Mouse (Mus musculus): ENCODE results near the gene Plekha1. TPM values are rescaled to one million over a fixed set of nuclear protein-coding genes. Genes with fewer than 3 reads are reported as not detected.
A peak's percentile ranks its signal among the peaks of the same experiment; 100 is the strongest.

The Plekha1 gene
- polyA plus RNA-seq, 1 experiment from 2014 or later = 60.4 TPM

DNA sequence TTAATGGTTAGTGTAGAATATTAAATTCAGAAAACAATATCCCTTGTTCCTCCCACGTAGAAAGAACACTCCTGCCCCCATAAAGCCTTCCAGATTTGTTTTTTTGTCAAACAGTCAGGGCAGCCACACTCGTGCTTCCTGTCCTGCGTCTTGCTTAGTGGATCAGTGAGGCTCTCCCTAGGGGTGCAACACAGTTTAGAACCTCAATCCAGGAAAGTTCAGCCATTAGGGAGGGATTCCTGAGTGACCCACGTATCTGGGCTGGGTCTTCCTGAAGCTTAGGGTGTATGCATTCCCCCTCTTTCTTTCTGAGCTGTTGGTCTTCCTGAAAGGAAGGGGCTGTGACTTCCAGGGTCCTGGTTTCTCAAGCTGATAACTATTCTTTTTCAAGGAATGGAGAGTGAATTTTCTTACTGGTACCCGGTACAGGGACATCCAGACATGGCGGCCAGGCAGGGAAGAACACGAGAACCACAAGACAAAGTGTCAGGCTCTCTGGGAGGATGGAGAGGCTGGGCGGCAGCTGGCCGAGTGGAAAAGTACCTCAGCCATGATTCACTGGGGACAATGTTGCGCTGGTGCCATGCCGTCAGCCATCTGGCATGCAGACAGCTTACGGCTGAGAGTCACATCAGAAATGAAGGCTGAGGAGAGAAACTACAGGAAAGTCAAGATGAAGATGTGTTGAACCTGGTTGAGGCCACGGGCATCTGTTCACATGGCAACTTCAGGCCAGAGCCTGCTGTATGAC, 57.6 kb downstream of the Plekha1 start:
- Histone ChIP-seq H3K36me3 (ENCODE audit: control insufficient read depth, insufficient read depth, low read length) (no peaks in the 10 kb centered on the region), H3K4me2 (ENCODE audit: low read length) (no peak overlapping the region), H3K9ac (ENCODE audit: low read depth, low read length) (no peak overlapping the region), H3K9me3 (ENCODE audit: control insufficient read depth, low read length) (no peaks in the 10 kb centered on the region), H3K27me3 (replicated peaks; ENCODE audit: control insufficient read depth, insufficient read depth, low read length) (no peaks in the 10 kb centered on the region), H3K27ac (ENCODE audit: low read depth, low read length) (no peak overlapping the region), H3K4me3 (ENCODE audit: low read length) (no peak overlapping the region), H3K4me1 (ENCODE audit: control insufficient read depth, insufficient read depth, low read depth, low read length) (no peaks in the 10 kb centered on the region)
- ATAC-seq = peak; percentile 37; the same call in 1 of the 2 replicates
- 59% methylated on average over 13 of the region's 13 CpGs for WGBS

DNA sequence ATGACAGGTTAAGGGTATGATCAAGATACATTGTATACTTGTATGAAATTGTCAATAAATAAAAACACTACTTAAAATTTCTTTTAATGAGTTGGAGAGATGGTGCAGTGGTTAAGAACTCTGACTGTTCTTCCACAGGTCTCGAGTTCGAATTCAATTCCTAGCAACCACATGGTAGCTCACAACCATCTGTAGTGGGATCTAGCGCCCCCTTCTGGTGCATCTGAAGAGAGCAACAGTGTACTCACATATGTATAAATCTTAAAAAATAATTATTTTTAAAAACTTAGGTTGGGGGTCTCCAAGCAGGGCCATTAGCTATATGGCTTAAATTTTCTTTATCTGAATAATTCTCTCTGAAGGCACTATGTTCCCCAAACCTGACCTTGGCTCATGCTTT, 64.8 kb downstream of the Plekha1 start:
- H3K27me3 ChIP-seq (replicated peaks; ENCODE audit: control insufficient read depth, insufficient read depth, low read length) = peaks cover 23% of the 10 kb centered on the region
- no peak overlapping the region for H3K4me3 ChIP-seq (ENCODE audit: low read length)
- H3K27ac ChIP-seq (ENCODE audit: low read depth, low read length) = no peak overlapping the region
- H3K4me1 ChIP-seq (ENCODE audit: control insufficient read depth, insufficient read depth, low read depth, low read length) = peaks cover 2% of the 10 kb centered on the region
- H3K36me3 ChIP-seq (ENCODE audit: control insufficient read depth, insufficient read depth, low read length) = no peaks in the 10 kb centered on the region
- no peak overlapping the region for H3K4me2 ChIP-seq (ENCODE audit: low read length)
- ATAC-seq = no peak
- 73% methylated on average over 3 of the region's 3 CpGs for whole genome bisulfite sequencing
- no peak overlapping the region for H3K9ac ChIP-seq (ENCODE audit: low read depth, low read length)
- no peaks in the 10 kb centered on the region for H3K9me3 ChIP-seq (ENCODE audit: control insufficient read depth, low read length)

DNA sequence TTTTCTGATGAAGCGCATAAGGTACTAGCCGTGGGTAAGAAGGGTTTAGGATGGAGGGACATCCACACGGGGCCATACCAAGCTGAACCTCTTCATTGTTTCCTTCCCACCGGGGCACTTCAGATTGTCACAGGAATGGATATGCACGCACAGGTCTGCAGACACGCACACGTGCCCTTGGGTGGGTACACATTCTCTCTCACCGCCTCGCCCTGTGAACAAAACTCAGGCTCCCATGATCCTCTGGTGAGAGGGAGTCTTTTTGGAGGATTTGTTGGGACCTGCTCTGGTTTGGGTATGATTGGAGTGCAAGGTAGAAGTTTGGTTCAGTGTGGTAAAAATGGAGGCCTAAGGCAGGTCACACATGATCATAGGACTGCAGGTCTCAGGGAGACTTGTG, 67.4 kb downstream of the Plekha1 start:
- Histone ChIP-seq H3K9ac (ENCODE audit: low read depth, low read length) (no peak overlapping the region), H3K27me3 (replicated peaks; ENCODE audit: control insufficient read depth, insufficient read depth, low read length) (peaks cover 37% of the 10 kb centered on the region), H3K36me3 (ENCODE audit: control insufficient read depth, insufficient read depth, low read length) (no peaks in the 10 kb centered on the region), H3K9me3 (ENCODE audit: control insufficient read depth, low read length) (no peaks in the 10 kb centered on the region), H3K4me1 (ENCODE audit: control insufficient read depth, insufficient read depth, low read depth, low read length) (peaks cover 19% of the 10 kb centered on the region), H3K27ac (ENCODE audit: low read depth, low read length) (no peak overlapping the region), H3K4me2 (ENCODE audit: low read length) (no peak overlapping the region), H3K4me3 (ENCODE audit: low read length) (no peak overlapping the region)
- WGBS = 91% methylated on average over 9 of the region's 9 CpGs
- ATAC-seq = no peak

DNA sequence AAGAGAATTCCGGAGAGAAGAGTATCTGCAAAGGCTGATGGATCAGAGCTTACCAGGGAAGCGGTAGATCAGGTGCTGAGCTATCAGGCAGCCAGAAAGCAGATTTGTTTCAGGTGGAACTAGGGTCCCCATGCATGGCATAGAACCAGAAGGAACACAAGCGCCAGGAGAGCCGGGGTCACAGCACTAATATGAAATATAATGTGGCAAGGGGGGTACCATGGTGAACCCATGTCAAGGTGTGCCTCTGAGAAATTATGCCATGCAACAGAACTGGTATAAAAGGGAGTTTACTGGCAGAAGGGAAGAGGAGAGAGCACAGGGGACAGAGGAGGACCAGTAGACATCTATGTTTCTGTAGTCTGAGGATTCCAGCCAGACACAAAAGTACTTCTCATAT, 69.1 kb downstream of the Plekha1 start:
- no peak overlapping the region for H3K4me2 ChIP-seq (ENCODE audit: low read length)
- H3K27me3 ChIP-seq (replicated peaks; ENCODE audit: control insufficient read depth, insufficient read depth, low read length) = peaks cover 47% of the 10 kb centered on the region
- H3K4me3 ChIP-seq (ENCODE audit: low read length) = no peak overlapping the region
- no peak for ATAC-seq
- H3K4me1 ChIP-seq (ENCODE audit: control insufficient read depth, insufficient read depth, low read depth, low read length) = peaks cover 19% of the 10 kb centered on the region
- H3K9me3 ChIP-seq (ENCODE audit: control insufficient read depth, low read length) = no peaks in the 10 kb centered on the region
- H3K9ac ChIP-seq (ENCODE audit: low read depth, low read length) = no peak overlapping the region
- WGBS = 81% methylated on average over 4 of the region's 4 CpGs
- H3K36me3 ChIP-seq (ENCODE audit: control insufficient read depth, insufficient read depth, low read length) = no peaks in the 10 kb centered on the region
- no peak overlapping the region for H3K27ac ChIP-seq (ENCODE audit: low read depth, low read length)

DNA sequence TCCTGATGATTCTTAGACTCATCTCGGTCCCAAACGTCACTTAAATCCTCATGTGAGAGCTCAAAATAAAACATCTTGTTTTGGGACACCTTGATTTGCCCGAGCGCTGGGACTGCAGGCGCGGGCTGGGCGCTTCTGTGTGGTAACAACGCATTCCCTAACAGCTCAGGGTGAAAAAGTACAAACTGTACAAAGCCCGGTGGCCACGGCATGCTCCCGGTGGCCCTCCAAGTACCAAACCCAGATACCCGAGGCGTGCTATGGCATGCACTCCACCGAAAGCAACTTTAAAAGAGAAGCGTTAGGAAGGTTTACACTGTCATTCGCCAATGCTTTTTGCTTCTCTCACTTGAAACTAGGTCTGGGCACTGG, 69.9 kb downstream of the Plekha1 start:
- Histone ChIP-seq H3K36me3 (ENCODE audit: control insufficient read depth, insufficient read depth, low read length) (no peaks in the 10 kb centered on the region), H3K9me3 (ENCODE audit: control insufficient read depth, low read length) (no peaks in the 10 kb centered on the region), H3K4me2 (ENCODE audit: low read length) (peak overlapping the region; percentile 78), H3K9ac (ENCODE audit: low read depth, low read length) (peak overlapping the region; percentile 54; the same call in 1 of the 2 replicates), H3K4me1 (ENCODE audit: control insufficient read depth, insufficient read depth, low read depth, low read length) (peaks cover 19% of the 10 kb centered on the region), H3K27me3 (replicated peaks; ENCODE audit: control insufficient read depth, insufficient read depth, low read length) (peaks cover 47% of the 10 kb centered on the region), H3K27ac (ENCODE audit: low read depth, low read length) (no peak overlapping the region), H3K4me3 (ENCODE audit: low read length) (peak overlapping the region; percentile 50)
- ATAC-seq = no peak
- WGBS = 13% methylated on average over 16 of the region's 16 CpGs

DNA sequence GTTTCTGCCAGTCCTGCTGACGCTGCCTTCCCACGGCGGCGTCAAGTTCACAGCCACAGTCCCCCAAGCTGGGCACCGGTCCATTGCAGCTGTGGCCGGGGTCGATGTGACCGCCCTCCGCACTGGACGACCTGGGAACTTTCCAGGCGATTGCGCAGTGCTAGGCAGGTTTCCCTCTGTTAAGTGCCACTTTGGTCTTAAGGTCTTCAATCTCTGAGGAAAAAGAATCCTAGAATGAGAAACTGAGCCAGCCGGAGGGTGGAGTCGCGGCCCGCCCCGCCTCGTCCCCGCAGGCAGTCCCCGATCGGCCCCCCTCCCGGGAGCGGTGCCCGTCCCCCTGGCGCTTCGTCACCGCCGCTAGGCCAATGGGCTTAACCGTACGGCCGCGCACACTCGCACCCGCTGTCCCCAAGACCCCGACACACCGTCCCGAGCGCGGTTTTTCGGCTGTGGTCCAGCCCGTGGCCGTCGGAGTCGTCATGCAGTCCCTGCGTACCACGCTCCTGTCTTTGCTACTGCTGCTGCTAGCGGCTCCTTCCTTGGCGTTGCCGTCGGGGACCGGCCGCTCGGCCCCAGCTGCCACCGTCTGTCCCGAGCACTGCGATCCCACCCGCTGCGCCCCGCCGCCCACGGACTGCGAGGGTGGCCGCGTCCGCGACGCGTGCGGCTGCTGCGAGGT, 70.4 kb downstream of the Plekha1 start, which contains the start of gene Htra1:
Gene Htra1 (plus strand): TSS at position 319 of the 679 bp plus-strand sequence.
- Histone ChIP-seq H3K27ac (ENCODE audit: low read depth, low read length) (0 out of 2 replicates have a peak within 1 kb of the TSS, but pooled peaks have one; percentile 29), H3K4me1 (ENCODE audit: control insufficient read depth, insufficient read depth, low read depth, low read length) (peaks cover 19% of the 10 kb centered on the region), H3K27me3 (replicated peaks; ENCODE audit: control insufficient read depth, insufficient read depth, low read length) (peaks cover 47% of the 10 kb centered on the region), H3K4me2 (ENCODE audit: low read length) (peak within 1 kb of the TSS; percentile 78), H3K9me3 (ENCODE audit: control insufficient read depth, low read length) (no peaks in the 10 kb centered on the region), H3K4me3 (ENCODE audit: low read length) (peak within 1 kb of the TSS; percentile 50), H3K9ac (ENCODE audit: low read depth, low read length) (peak within 1 kb of the TSS; percentile 54), H3K36me3 (ENCODE audit: control insufficient read depth, insufficient read depth, low read length) (no peaks in the 10 kb centered on the region)
- under 1% methylated on average over 70 of the region's 70 CpGs for WGBS
- ATAC-seq = peak; percentile 87

DNA sequence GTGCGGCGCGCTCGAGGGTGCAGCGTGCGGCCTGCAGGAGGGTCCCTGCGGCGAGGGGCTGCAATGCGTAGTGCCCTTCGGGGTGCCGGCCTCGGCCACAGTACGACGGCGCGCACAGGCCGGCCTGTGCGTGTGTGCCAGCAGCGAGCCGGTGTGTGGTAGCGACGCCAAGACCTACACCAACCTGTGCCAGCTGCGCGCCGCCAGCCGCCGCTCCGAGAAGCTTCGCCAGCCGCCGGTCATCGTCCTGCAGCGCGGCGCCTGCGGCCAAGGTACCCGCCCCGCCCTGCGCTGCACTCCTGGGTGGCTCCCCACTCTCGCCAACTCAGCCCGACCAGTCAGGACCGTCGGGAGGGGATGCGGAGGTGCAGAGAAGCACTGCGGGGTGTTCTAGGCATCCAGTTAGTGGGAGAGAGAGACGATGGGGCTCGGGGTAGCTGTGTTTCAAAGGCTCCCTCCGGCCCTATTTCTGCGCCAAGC, 71.0 kb downstream of the Plekha1 start:
- H3K4me2 ChIP-seq (ENCODE audit: low read length) = peak overlapping the region; percentile 78
- ATAC-seq = peak; percentile 15
- under 1% methylated on average over 49 of the region's 49 CpGs for WGBS
- no peaks in the 10 kb centered on the region for H3K9me3 ChIP-seq (ENCODE audit: control insufficient read depth, low read length)
- no peaks in the 10 kb centered on the region for H3K36me3 ChIP-seq (ENCODE audit: control insufficient read depth, insufficient read depth, low read length)
- peak overlapping the region; percentile 50 for H3K4me3 ChIP-seq (ENCODE audit: low read length)
- H3K4me1 ChIP-seq (ENCODE audit: control insufficient read depth, insufficient read depth, low read depth, low read length) = peaks cover 19% of the 10 kb centered on the region
- H3K9ac ChIP-seq (ENCODE audit: low read depth, low read length) = peak overlapping the region; percentile 54
- H3K27ac ChIP-seq (ENCODE audit: low read depth, low read length) = 0 out of 2 replicates have a peak overlapping the region, but pooled peaks have one; percentile 29
- peaks cover 47% of the 10 kb centered on the region for H3K27me3 ChIP-seq (replicated peaks; ENCODE audit: control insufficient read depth, insufficient read depth, low read length)

DNA sequence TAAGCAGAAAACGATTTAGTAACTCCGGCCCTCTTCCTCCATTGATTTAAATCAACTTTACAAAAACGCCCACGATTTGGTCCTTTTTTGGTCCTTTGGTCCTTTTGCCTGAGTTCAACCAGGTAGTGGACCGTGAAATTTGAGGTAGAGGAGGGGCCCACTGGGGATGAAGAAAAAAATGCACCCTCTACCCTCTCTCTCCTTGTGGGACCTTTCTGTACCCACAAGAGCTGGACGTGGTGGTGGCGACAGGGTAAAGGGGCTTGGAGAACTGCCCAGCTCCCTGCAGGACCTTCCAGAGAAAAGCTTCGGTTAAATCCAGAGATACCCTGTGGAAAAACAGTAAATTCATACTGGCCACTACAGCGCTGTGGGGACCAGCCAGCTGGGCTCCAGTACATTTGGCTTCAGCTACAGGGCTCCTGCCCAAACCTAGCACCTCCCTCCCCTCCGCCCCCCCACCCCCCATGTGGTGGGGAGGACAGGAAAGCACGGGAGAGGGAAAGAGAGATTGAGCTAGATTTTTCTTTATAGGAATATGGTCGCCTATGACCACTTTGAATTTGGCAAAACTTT, 71.8 kb downstream of the Plekha1 start:
- Histone ChIP-seq H3K4me2 (ENCODE audit: low read length) (peak overlapping the region; percentile 78), H3K9me3 (ENCODE audit: control insufficient read depth, low read length) (no peaks in the 10 kb centered on the region), H3K27me3 (replicated peaks; ENCODE audit: control insufficient read depth, insufficient read depth, low read length) (peaks cover 47% of the 10 kb centered on the region), H3K4me1 (ENCODE audit: control insufficient read depth, insufficient read depth, low read depth, low read length) (peaks cover 19% of the 10 kb centered on the region), H3K27ac (ENCODE audit: low read depth, low read length) (no peak overlapping the region), H3K4me3 (ENCODE audit: low read length) (peak overlapping the region; percentile 50), H3K36me3 (ENCODE audit: control insufficient read depth, insufficient read depth, low read length) (no peaks in the 10 kb centered on the region), H3K9ac (ENCODE audit: low read depth, low read length) (no peak overlapping the region)
- WGBS = 26% methylated on average over 12 of the region's 12 CpGs
- no peak for ATAC-seq

DNA sequence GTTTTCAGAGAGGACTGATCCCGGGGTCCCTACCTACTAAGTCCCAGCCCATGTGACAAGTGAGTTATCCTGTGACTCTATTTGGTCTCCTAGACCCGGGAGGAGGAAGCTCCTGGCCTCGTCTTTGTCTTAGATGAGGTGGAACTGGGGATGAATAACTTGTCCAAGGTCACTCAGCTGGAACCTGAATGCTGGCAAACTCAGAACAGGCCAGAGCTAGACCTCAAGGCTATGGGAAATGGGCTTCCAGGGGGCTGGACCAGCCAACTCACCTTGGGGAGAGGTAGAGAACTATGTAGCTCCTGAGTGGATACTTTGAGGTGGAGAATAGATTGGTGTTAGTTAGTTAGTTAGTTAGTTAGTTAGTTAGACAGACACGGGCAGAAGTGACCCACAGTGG, 72.4 kb downstream of the Plekha1 start:
- Histone ChIP-seq H3K27me3 (replicated peaks; ENCODE audit: control insufficient read depth, insufficient read depth, low read length) (peaks cover 44% of the 10 kb centered on the region), H3K9ac (ENCODE audit: low read depth, low read length) (no peak overlapping the region), H3K9me3 (ENCODE audit: control insufficient read depth, low read length) (no peaks in the 10 kb centered on the region), H3K27ac (ENCODE audit: low read depth, low read length) (no peak overlapping the region), H3K4me1 (ENCODE audit: control insufficient read depth, insufficient read depth, low read depth, low read length) (peaks cover 19% of the 10 kb centered on the region), H3K36me3 (ENCODE audit: control insufficient read depth, insufficient read depth, low read length) (no peaks in the 10 kb centered on the region), H3K4me3 (ENCODE audit: low read length) (no peak overlapping the region), H3K4me2 (ENCODE audit: low read length) (no peak overlapping the region)
- WGBS = 55% methylated on average over 4 of the region's 4 CpGs
- ATAC-seq = no peak
